Mouse (Mus musculus) heart, embryonic 13.5 days (tissue): ENCODE data around the gene Rbm5. TPM values are rescaled to one million over a fixed set of nuclear protein-coding genes. Genes with fewer than 3 reads are reported as not detected.

Experiments used
- ATAC-seq: fragments of 200-750 bp; cut with Nextera tagmentation; 2 replicates; pipeline ENCODE4 v1.8.0; 2017; ENCODE audit warnings: moderate TSS enrichment; ENCODE audit not compliant: insufficient number of reproducible peaks, low FRiP score, low TSS enrichment; ENCODE audit errors: extremely low read depth
- H3K27ac ChIP-seq: fragments of 300-500 bp; sonication (generic); replicated peaks from 2 replicates; pipeline ENCODE4 v1.5.1; 2015; ENCODE audit warnings: moderate library complexity, mild to moderate bottlenecking, inconsistent platforms
- H3K27me3 ChIP-seq: fragments of 300-500 bp; sonication (generic); replicated peaks from 2 replicates; pipeline ENCODE4 v1.6.1; 2015; ENCODE audit warnings: mild to moderate bottlenecking, inconsistent platforms
- H3K36me3 ChIP-seq: fragments of 300-500 bp; sonication (generic); 2 replicates; pipeline ENCODE4 v1.6.1; 2015; ENCODE audit warnings: mild to moderate bottlenecking, inconsistent platforms
- H3K4me1 ChIP-seq: fragments of 300-500 bp; sonication (generic); 2 replicates; pipeline ENCODE4 v1.6.1; 2015; ENCODE audit warnings: inconsistent platforms
- H3K4me2 ChIP-seq: fragments of 300-500 bp; sonication (generic); 2 replicates; pipeline ENCODE4 v1.6.1; 2015; ENCODE audit warnings: inconsistent platforms, mild to moderate bottlenecking, moderate library complexity
- H3K4me3 ChIP-seq: fragments of 300-500 bp; sonication (generic); 2 replicates; pipeline ENCODE4 v1.5.1; 2015; ENCODE audit warnings: moderate library complexity, mild to moderate bottlenecking, inconsistent platforms
- H3K9ac ChIP-seq: fragments of 300-500 bp; sonication (generic); 2 replicates; pipeline ENCODE4 v1.6.1; 2015; ENCODE audit warnings: inconsistent platforms, mild to moderate bottlenecking, moderate library complexity
- H3K9me3 ChIP-seq: fragments of 300-500 bp; sonication (generic); 2 replicates; pipeline ENCODE4 v1.6.1; 2016; ENCODE audit warnings: inconsistent platforms
- WGBS: fragments of 180-500 bp; shearing (Covaris S2); methylation state at CpG from one replicate; pipeline ENCODE4 v1.1.7; 2015; ENCODE audit warnings: mixed read lengths; 5-methylcytosine and 5-hydroxymethylcytosine counted together
- polyA plus RNA-seq: library from polyadenylated mRNA; unstranded; fragments of >200 nt; fragmentation: Nextera tagmentation; extraction: Ambion mirVana; gene quantifications from 2 replicates; pipeline ENCODE4 v1.2.1, GENCODE M21; 2015

Rbm5 gene
- 121 and 125 TPM in 2 replicates for polyA plus RNA-seq

GRCm38 (mm10) chr9:107770374-107771290 is at the start of gene Rbm5:
Rbm5 (minus strand) TSS chr9:107770996.
- Histone ChIP-seq H3K27me3 (no peaks in the 10 kb centered on the region), H3K4me3 (peak within 1 kb of the TSS; percentile 99), H3K27ac (peak within 1 kb of the TSS; percentile 95), H3K9ac (peak within 1 kb of the TSS; percentile 100), H3K4me2 (peak within 1 kb of the TSS; percentile 72), H3K9me3 (no peaks in the 10 kb centered on the region), H3K36me3 (peaks cover 70% of the 10 kb centered on the region), H3K4me1 (peaks cover 21% of the 10 kb centered on the region)
- peak; percentile 100 for ATAC-seq
- WGBS, result under 1% methylated on average over 60 of the region's 60 CpGs

DNA sequence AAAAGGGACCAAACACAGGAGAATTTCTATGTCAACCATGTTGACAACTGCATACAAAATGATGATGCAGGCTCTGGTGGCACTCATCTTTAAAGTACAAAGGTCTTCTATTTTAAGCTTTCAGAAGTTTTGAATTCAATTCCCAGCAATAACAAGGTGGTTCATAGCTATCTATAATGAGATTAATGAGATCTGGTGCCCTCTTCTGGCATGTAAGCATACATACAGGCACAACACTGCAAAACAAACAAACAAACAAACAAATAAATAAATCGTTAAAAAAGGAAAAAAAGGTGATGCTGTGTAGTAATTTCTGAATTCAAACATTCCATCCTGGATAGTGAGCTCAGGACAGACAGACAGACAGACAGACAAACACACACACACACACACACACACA is 41.3 kb upstream of the Rbm5 start:
- WGBS, result 83% methylated on average over 1 of the region's 1 CpGs
- H3K36me3 ChIP-seq, result peaks cover 82% of the 10 kb centered on the region
- ATAC-seq, result no peak

DNA sequence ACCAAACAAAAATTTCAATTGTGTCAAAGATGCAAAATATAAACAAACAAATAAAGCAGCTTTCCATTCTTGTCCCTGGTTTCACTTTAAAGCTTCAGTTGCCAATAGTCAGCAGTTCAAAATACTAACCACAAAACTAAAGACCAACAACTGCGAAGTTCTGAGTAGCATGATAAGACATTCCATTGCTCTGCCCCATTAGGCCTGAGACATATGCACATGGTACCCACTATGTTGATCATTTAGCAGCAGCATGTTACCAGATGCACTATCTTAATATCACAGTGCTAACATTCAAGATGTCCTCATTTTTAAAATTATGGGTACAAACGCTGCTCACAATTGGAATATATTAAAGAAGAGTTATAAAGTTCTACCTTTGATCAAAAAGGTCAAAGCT is 40.2 kb upstream of the Rbm5 start:
- Histone ChIP-seq H3K4me1 (no peaks in the 10 kb centered on the region), H3K9me3 (no peaks in the 10 kb centered on the region), H3K27me3 (no peaks in the 10 kb centered on the region), H3K4me2 (no peak overlapping the region), H3K36me3 (peaks cover 73% of the 10 kb centered on the region), H3K27ac (no peak overlapping the region), H3K4me3 (no peak overlapping the region), H3K9ac (no peak overlapping the region)
- WGBS, result 91% methylated on average over 2 of the region's 2 CpGs
- no peak for ATAC-seq

More for the DNA sequence above, 41.3 kb upstream of the Rbm5 start:
- no peaks in the 10 kb centered on the region for H3K4me1 ChIP-seq
- H3K9me3 ChIP-seq, result no peaks in the 10 kb centered on the region
- H3K27me3 ChIP-seq, result no peaks in the 10 kb centered on the region
- H3K27ac ChIP-seq, result no peak overlapping the region
- no peak overlapping the region for H3K4me2 ChIP-seq
- no peak overlapping the region for H3K4me3 ChIP-seq
- H3K9ac ChIP-seq, result no peak overlapping the region

- 35% methylated on average over 6 of the region's 6 CpGs for WGBS
- H3K9ac ChIP-seq, result no peak overlapping the region
- H3K9me3 ChIP-seq, result no peaks in the 10 kb centered on the region
- no peak for ATAC-seq
- peaks cover 81% of the 10 kb centered on the region for H3K36me3 ChIP-seq
- H3K27me3 ChIP-seq, result no peaks in the 10 kb centered on the region
- no peak overlapping the region for H3K4me3 ChIP-seq
- no peaks in the 10 kb centered on the region for H3K4me1 ChIP-seq
- no peak overlapping the region for H3K4me2 ChIP-seq
- H3K27ac ChIP-seq, result no peak overlapping the region
These were observed 20.9 kb upstream of the Rbm5 start for GRCm38 (mm10) chr9:107791714-107792113.

- Histone ChIP-seq H3K4me3 (no peak overlapping the region), H3K27me3 (no peaks in the 10 kb centered on the region), H3K36me3 (peaks cover 92% of the 10 kb centered on the region), H3K27ac (no peak overlapping the region), H3K9me3 (no peaks in the 10 kb centered on the region), H3K4me2 (no peak overlapping the region), H3K9ac (no peak overlapping the region), H3K4me1 (no peaks in the 10 kb centered on the region)
- WGBS, result 86% methylated on average over 11 of the region's 11 CpGs
- ATAC-seq, result no peak
These were observed 11.9 kb upstream of the Rbm5 start for GRCm38 (mm10) chr9:107782536-107783203.

DNA sequence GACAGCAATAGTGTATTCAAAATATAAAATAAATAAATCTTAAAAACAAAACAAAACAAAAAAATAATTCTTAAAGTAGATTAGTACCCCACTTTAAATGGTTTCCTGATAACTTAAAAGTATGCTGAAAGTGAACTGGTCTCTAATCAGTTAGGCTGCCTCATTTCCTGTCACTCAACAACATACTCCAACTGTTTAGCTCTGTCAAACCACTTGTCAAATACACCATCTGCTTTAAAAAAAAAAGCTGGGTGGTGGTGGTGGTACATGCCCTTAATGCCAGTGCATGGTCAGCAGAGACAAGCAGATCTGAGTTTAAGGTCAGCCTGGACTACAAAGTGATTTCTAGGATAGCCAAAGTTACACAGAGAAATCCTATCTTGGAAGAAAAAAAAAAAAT is 6.0 kb upstream of the Rbm5 start:
- no peak overlapping the region for H3K9ac ChIP-seq
- no peaks in the 10 kb centered on the region for H3K4me1 ChIP-seq
- no peak for ATAC-seq
- H3K27me3 ChIP-seq, result no peaks in the 10 kb centered on the region
- no peak overlapping the region for H3K27ac ChIP-seq
- H3K4me3 ChIP-seq, result no peak overlapping the region
- no peak overlapping the region for H3K4me2 ChIP-seq
- H3K9me3 ChIP-seq, result no peaks in the 10 kb centered on the region
- peaks cover 89% of the 10 kb centered on the region for H3K36me3 ChIP-seq

- Histone ChIP-seq H3K4me3 (no peak overlapping the region), H3K4me2 (no peak overlapping the region), H3K27ac (no peak overlapping the region), H3K9ac (no peak overlapping the region), H3K9me3 (no peaks in the 10 kb centered on the region), H3K4me1 (peaks cover 7% of the 10 kb centered on the region), H3K27me3 (no peaks in the 10 kb centered on the region), H3K36me3 (peaks cover 66% of the 10 kb centered on the region)
- 93% methylated on average over 3 of the region's 3 CpGs for WGBS
- ATAC-seq, result no peak
These were observed 3.6 kb upstream of the Rbm5 start for GRCm38 (mm10) chr9:107774411-107774810.

GRCm38 (mm10) chr9:107771782-107772181 is 986 bp upstream of the Rbm5 start:
- Histone ChIP-seq H3K4me3 (no peak overlapping the region), H3K4me1 (peaks cover 21% of the 10 kb centered on the region), H3K27ac (no peak overlapping the region), H3K9me3 (no peaks in the 10 kb centered on the region), H3K9ac (no peak overlapping the region; the same call in 1 of the 2 replicates), H3K4me2 (peak overlapping the region; percentile 72), H3K36me3 (peaks cover 70% of the 10 kb centered on the region), H3K27me3 (no peaks in the 10 kb centered on the region)
- 51% methylated on average over 2 of the region's 2 CpGs for WGBS
- ATAC-seq, result no peak

- peak overlapping the region; percentile 72 for H3K4me2 ChIP-seq
- peak overlapping the region; percentile 95 for H3K27ac ChIP-seq
- peak overlapping the region; percentile 100 for H3K9ac ChIP-seq
- ATAC-seq, result no peak
- no peaks in the 10 kb centered on the region for H3K9me3 ChIP-seq
- peak overlapping the region; percentile 99 for H3K4me3 ChIP-seq
- H3K4me1 ChIP-seq, result peaks cover 21% of the 10 kb centered on the region
- H3K27me3 ChIP-seq, result no peaks in the 10 kb centered on the region
- under 1% methylated on average over 9 of the region's 9 CpGs for whole genome bisulfite sequencing
- H3K36me3 ChIP-seq, result peaks cover 70% of the 10 kb centered on the region
These were observed 791 bp downstream of the Rbm5 start for GRCm38 (mm10) chr9:107770037-107770373.

DNA sequence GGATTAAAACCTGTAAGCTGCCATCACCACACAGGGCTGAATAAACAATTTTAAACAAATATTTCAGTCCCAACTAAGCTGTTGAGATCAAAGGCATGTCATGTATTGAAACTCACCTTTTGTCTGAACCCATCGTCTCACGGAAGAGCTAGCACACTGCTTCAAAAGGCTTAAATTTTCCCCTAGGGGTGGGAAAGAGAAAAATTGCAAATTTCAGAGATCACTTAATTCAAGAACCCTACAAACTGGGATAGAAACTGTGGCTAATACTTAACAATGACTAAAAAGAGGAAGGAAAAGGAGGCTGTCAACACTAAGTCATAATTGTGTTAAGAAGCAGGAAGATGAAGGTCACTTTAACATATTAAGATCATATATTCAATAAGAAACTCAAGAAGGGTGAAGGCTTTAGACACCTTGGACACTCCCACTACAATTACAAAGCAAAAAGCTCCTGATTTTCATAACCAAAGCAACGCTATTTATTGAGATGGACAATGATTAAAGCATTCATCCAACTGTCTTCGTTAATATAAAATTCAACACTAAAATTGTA is 1.3 kb downstream of the Rbm5 start:
- peaks cover 70% of the 10 kb centered on the region for H3K36me3 ChIP-seq

GRCm38 (mm10) chr9:107768851-107769250 is 1.9 kb downstream of the Rbm5 start:
- Histone ChIP-seq H3K27ac (no peak overlapping the region), H3K4me2 (peak overlapping the region; percentile 72), H3K36me3 (peaks cover 70% of the 10 kb centered on the region), H3K27me3 (no peaks in the 10 kb centered on the region), H3K9ac (peak overlapping the region; percentile 56), H3K9me3 (no peaks in the 10 kb centered on the region), H3K4me3 (peak overlapping the region; percentile 99), H3K4me1 (peaks cover 21% of the 10 kb centered on the region)
- 85% methylated on average over 5 of the region's 5 CpGs for WGBS
- no peak for ATAC-seq

More for the DNA sequence above, 1.3 kb downstream of the Rbm5 start:
- 29% methylated on average over 4 of the region's 4 CpGs for WGBS
- no peak overlapping the region for H3K27ac ChIP-seq
- no peak for ATAC-seq
- H3K4me3 ChIP-seq, result peak overlapping the region; percentile 99
- no peaks in the 10 kb centered on the region for H3K9me3 ChIP-seq
- H3K4me1 ChIP-seq, result peaks cover 21% of the 10 kb centered on the region
- H3K27me3 ChIP-seq, result no peaks in the 10 kb centered on the region
- H3K9ac ChIP-seq, result peak overlapping the region; percentile 100
- peak overlapping the region; percentile 72 for H3K4me2 ChIP-seq
